Mouse (Mus musculus) spleen, adult 18-20 months (tissue): Measurements from ENCODE around the gene Crhr2.

Experiments
- DNase-seq, 2 experiments: peaks; one replicate each; pipeline ENCODE4 v3.0.0; 2022; ENCODE audit warnings: mixed read lengths in 2 of 2

The Crhr2 gene

DNA sequence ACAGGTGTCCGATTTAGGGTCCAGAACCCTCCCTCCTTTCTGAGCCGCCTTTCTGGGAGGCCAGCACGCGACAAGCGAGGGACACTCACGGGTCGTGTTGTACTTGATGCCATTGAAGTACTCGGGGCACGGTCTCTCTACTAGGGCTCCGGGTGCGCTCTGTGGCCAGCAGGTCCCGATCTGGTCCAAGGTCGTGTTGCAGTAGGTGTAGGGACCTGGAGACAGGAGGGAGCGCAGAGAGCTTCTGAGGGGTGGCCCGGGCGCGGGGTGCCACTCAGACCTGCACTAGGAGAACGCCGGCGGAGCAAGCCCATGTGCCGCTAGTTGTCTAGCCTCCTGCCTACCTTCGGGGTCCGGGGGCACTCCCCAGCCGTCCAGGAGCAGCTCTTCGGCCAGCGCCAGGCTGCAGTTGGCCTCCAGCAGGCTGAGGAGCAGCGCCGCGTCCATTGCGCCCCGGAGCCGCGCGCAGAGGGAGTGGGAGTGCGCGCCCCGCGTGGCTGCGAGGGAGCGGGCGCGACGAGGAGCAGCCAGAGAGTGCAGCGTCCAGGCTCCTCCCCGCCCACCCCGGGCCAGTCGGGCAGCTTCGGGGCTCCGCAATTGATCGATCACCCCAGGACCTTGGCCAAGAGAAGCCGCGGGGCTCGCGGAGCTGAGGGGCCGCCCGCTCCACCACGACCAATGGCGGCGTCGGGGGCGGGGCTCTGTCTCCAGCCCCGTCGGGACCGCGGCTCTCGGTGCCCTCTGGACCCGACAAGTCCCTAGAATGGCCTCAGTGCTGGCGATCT is 15.3 kb downstream of the Crhr2 start:
- DNase-seq = no peak

DNA sequence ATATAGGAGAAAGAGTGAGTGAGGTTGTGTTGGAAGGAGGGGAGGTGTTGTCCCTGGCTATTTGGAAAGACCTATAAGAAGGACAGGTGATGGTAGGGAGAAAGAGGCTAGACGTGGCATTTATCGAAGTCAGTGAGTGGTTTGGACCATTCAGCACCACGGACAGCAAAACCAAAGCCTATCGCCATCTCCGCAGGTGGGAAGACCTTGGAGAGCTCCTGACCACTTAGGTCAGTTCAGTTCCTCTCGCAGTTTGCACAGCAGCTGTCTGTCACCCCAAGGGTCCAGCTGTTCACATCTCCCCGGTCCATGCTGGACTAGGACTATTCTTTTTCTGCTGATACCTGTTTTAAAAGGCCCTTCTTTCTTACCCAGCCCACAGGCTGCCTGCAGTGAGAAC is 24.5 kb downstream of the Crhr2 start:
- DNase-seq = no peak

DNA sequence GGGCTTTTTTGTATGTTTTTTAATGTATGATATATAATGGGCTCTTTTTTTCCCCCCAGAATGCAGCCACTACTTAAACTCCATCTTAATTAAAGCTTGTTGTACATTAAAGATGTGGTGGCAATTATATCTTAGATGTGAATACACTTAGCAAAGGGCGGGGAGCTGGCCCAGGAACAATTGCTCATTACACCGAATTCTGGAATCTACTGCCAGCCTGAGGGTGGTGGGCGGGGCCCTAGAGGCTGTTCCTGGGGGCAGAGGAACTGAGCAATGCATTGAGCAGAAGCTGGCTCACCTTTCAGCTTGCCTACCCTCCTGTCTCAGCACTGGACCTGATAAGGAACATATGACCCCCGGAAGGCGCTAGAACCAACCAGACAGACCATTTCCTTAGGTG is 34.2 kb downstream of the Crhr2 start:
- no peak for DNase-seq

DNA sequence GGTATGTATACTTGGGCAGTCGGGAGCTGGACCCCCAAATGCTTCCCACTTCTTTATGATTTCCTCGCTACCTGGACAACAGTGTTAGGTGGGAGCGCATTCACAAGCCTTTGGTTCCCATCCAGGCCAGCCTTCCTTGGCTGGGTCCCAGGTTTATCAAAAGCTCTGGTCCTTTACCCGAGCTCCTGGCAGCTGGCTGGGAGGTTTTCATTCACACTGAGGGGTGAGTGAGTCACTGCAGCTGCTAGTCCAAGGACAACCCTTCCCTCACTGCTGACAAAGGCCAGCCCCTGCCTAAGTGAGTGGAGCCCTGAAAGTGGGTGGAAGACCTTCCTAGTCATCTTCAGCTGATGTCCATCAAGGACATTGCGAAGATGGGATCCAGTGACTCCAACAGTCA is 34.8 kb downstream of the Crhr2 start:
- DNase-seq = no peak

DNA sequence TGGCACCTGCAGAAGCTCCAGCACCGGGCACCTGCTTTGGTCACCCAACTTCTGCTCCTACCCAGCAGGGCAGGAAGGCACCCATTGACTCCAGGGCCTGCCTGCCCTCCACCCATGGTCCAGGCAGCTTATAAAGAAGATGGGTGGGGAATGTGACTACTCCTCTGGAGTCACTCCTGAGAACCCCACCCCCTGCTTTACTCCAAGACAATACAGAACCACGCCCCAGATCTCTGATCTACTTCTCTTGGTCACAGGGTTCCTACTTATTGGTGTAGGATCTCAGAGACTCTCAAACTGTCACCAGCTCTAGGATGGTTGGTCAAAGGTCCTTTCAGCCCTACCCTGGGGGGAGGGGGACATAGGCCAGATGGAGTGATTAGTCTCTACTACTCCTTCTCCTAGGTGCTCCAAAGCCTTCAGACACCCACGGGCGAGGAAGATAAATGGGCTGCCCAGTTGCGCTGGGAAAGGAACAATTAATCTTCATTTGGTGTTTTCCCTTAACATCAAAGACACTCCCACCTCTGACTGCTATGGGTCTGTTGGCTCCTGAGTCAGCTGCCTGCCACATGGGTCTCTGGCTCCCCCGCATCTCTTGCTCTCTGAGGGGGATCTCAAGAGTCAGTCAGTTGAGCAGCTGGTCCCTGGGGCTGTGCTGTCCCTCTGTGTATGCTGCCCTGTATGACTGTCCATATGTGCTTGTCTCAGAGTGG is 39.2 kb downstream of the Crhr2 start:
- DNase-seq = no peak

DNA sequence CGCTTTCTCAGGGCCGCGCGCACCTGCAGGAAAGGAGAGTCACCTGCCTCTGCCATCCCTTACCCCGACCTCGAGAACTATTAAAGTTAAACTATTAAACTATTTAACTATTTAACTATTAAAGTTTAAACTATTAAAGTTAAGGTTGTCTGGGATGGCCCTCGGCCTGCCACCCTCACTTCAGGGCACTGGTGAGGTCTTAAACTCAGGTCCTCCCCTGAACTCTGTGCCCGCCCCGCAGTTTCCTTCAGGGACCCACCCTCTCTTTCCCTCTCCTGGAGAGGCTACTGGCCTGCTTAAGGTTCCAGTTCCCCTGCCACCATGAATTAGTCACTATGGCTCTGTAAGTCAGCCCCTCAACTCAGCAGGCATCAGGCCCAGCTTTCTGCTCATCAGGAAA is 41.4 kb downstream of the Crhr2 start:
- DNase-seq = no peak

DNA sequence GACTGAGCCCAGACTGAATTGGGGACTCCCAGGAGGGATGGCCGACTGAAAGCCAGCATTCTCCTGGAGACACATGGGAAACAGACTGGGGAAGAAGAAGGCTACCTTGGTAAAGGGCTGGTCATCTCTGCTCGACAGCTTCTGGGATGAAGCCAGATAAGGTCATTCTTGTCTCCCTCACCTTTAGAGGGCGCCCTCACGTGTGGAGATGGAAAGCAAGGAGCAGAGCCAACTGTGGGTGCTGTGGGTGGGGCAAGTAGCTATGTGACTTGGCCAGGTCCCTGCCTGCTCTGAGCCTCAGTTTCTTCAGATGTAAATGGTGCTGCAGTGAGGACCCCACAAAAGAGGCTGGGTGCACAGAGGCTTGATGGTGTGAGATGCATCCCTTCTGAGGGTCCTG is 42.2 kb downstream of the Crhr2 start:
- peak in 1 of 2 experiments; percentile 6 for DNase-seq

DNA sequence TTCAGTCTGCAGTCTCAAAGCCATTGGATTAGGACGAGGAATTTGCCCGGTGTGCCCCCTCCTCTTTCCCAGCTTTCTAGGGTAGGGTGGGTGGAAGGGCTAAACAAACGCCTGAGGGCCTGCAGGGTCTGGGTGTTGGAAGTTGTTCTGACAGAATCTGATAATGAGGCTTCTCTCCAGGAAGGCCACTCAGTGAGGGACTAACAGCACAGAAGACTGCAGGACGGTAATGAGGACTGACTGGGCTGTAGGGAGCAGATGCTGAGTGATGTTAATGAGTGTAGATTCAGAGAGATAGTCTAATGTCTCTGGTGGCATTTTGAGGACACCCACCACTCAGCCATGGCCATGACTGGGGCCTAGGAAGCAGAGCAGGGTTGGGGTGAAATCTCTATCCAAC is 45.5 kb downstream of the Crhr2 start:
- no peak for DNase-seq

DNA sequence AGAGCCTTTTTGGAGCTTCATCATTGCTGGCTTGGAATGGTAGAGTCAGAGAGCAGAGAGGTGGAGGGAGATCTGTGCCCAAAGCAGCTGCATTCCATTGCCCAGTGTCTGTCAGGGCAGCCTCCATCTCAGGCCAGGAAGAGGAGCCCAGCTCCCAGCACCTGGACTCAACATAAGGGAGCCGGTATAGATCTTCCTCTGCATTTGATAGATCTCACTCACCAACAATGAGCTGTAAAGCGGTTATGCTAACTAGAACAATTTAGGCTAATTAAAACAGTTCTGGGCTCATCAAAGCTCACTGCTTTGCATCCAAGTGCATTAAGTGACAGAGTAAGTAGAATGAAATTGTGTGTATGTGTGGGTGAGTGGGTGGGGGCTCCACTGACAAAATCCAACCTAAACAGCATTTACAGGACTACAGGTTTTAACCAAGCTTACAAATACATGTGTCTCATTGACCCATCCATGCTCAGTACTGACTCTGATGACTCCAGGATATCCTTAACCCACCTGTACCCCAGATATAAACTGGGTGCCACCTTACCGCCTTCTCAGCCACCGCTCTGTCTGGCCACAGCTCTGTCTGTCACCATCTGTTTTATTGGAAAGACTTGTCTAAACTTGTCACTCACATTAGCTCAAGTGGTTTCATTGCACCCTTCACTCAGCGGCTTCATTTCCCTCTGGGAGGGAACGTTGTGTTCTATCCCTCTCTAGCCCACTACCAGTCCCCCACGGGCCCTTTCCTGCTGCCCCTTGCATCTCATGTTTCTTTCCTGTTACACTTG is 50.4 kb downstream of the Crhr2 start:
- no peak for DNase-seq

DNA sequence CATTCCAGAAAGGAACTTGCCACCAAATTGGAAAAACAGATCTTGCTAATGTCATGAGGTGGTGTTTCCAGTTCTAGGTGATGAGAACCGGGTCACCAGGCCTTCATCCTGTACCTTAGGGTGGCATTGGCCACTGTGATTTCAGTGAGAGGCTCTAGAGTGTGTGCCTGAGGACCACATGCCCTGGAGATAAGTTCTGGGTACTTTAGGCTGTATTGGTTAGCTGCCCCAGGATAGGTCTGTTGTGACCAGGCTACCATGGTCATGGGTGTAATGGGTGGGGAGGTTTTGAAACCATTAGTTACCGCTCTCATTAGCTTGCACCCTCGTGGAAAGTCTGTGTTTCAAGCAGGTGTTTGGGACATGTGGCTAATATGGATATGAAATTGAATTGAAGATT is 51.4 kb downstream of the Crhr2 start:
- DNase-seq = no peak

DNA sequence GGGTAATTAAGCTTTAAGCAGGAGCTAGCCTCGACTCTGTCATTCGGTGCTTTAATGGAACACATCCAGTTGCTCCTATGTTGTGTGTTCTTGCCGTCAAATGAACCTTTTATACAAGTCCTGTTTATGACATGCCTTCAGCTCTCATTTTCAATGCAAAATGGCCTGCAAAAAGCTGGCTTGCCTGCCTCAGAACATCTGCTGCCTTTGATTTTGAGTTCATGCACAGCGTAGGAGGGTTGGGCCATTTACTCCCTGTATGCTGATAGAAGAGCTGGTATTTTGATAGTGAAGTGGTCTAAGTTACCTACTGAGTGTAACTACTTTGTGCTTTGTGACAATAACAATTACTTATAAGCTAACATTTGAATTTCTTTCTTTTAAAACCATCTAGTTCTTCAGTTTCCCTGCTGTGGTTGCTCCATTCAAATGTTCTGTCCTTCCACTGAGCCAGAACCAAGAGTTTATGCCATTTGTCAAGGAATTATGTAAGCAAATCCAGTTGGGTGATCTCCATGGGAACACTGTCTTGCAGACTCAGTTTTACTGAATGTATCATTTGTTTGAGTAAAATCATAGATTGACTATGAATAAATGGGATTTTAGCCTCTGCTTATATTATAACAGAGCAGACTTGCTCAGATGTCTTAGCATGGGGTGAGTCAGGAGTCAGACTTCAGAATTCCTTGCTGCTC is 56.1 kb downstream of the Crhr2 start:
- DNase-seq = no peak

DNA sequence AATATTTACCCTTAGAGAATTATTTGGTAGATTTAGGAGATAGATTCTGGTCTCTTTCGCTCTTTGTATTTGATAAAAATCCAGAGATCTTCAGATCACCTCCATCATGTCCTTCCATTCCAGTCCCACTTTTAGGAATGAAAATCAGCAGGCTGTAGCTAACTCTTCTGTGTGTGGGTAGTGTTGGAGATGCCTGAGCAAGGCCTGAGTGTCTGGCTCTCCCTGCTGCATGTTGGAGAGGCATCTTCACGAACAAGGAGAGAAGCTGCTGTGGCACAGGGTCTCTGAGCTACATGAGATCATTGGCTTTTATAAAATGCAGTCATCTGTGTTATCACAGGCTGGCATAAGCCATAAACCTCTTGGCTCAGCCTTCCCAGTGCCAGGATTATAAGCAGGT is 66.9 kb downstream of the Crhr2 start:
- DNase-seq = no peak

DNA sequence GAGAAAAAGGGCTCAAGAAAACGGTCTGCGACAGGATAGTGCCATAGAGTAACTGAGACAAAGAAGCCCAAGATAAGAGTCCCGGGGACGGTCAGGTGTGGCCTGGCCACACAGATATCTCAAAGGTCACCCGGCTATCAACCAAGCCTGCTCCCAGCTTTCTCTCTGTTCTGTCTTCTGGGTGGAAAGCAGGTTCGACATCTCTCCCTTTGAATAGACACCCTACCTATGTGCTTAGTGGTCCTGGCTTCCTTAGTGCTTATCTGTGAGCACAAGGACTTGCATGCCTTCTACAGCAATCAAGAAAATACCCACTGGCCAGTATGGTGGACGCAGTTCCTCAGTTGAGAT is 68.4 kb downstream of the Crhr2 start:
- DNase-seq = no peak

DNA sequence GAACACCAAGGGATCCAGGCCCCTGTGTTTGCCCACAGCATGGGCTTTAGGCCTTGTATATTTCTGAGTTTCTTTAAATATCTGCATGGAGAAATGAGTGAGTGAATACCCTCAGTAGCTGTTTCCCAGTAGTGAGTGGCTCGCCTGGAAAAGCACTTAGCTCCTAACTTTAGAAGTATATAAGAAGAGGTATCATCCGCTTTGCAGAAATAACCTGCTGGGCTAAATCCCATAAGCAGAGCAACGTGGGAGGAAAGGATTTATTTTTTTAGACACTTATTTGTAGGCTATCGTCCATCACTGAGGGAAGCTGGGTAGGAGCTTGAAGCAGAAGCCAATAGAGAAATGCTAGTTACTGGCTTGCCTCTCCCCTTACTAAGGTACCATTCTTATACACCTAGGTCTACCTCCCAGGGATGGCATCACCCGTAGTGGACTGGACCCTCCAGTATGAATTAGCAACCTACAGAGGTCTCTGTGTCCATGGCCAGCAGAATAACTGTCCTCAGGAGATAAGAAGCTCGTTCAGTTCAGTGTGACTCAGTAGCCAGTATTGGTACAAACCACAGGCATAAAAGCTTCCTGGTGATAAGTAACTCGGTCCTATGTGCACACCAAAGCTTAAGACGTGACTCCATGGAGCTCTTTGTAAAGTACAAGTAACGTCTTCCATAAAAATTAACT is 68.9 kb downstream of the Crhr2 start:
- no peak for DNase-seq

DNA sequence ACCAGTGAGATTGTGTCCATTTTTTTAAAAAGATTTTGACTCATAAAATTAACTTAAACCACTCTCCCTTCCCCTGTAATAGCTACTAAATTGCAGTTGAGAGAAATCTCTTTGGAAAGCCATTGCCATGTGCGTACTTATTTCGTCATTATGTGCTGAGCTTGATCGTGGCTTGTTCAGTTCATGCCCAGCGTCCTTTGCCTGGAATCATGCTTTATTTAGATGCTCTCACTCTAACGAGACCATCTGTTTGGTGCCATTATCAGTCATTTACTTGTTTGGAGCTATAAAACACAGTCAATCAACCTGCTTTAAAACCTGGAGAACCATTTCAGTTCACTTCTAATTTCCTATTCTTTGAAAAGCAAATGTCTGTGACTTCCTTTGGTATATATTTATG is 70.6 kb downstream of the Crhr2 start:
- no peak for DNase-seq

DNA sequence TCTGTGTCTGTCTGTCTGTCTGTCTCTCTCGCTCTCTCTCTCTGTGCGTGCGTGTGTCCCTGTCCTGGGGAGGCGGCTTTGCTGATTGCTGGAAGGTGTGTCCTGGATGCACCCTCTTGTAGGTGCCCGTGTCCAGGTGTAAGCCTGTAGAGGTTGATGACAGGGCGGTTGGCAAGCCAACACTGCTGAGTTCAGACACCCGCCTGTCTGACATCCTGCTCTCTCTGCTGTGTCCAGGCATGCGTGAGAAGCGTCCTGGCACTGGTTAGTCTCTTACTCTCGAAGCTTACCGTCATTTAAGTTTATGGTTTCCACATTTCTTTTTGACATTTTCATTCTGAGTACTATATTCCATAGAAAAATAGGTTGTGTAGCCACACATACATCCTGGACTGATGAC is 71.5 kb downstream of the Crhr2 start:
- DNase-seq = no peak

DNA sequence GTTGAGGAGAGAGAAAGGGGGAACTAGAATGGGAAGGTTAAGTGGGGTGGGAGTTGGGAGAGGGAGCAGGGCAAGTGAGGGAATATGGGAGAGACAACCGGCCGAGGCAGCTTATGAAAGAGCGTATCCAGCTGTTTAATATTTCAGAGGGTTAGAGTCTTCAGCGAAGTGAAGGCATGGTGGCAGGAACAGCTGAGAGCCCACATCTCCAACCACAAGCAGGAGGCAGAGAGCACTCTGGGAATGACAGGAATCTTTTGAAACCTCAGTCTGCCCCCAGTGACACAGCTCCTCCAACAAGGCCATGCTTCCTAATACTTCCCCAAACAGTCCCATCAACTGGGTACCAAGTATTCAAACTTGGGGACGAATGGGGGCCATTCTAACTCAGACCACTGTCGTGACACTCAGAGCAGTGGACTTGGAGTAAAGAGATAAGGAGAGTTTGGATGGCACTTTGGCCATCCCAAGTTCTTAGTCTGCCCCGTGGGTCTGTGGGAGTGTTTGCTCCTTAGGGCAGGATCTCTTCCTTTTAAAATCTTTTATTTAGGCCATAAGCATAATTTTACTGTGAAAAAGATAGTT is 72.5 kb downstream of the Crhr2 start:
- no peak for DNase-seq

DNA sequence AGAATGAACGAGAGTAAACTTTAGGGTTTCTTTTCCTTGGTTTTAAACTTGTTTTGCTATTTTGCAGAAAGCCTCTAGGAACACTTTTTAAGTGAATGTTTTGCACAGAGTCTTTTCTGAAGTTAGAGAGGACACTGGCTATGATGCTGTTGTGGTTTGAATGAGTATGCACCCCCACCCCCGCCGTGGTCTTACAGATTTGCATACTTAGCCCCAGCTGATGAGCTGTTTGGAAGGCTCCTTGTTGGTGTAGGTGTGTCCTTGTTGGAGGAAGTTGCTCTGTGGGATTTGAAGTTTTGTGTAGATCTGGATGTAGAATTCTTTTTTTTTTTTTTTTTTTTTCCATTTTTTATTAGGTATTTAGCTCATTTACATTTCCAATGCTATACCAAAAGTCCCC is 75.4 kb downstream of the Crhr2 start:
- DNase-seq = no peak

DNA sequence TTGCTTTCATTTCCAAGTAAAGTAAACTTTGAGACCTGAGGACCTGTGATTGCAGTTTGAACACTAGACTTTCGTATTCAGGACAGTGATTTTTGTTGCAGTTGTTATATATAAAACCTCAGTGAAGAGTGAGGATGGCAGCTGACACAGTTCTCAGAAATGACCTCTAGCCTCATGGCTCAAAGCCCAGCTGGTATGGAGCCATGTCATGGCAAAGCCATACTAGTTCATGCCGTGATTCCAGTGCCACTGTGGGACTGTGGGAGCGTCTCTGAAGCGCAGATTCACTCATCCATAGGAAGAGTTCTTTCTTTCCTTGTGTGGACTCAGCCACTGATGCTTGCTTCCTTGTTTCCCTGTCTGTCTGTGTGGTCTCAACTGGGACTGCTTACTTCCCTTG is 78.3 kb downstream of the Crhr2 start:
- DNase-seq = no peak

DNA sequence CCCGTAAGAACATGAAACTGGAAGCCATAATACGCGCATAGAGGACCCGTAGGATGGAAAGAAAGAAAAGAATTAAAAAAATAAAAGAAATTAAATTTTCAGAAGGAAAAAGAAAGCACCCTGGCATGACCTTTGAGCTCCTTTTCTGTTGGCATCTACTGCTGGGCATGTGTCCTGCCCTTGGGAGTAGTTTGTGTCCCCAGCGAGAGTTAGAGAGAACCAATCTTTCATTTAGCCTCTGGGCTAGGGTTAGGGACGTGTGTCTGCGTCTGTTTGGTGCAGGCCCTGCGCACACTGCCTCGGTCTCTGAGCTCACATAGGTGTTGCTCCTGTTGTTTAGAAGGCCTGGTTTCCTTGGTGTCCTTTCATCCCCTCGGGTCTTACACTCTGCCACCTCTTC is 83.6 kb downstream of the Crhr2 start:
- DNase-seq = no peak

DNA sequence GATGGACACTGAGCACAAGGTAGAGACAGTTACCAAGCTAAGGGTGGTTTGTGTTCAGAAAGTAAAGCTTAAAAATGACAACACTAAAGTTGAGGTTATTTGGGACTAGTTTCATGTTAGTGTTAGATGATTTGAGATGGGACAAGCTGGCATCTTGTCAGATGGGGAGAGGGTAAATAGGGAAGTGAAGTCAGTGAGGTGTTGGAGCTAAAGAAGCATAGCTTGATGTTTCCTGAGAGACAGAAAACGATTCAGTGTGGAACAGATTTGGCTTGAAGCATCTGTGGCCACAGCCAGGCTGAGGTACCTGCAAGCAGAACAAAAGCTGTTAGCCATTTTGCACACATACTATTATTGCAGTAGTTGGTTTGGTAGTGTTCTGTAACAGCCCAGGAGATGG is 87.5 kb downstream of the Crhr2 start:
- DNase-seq = peak in 1 of 2 experiments; percentile 3

DNA sequence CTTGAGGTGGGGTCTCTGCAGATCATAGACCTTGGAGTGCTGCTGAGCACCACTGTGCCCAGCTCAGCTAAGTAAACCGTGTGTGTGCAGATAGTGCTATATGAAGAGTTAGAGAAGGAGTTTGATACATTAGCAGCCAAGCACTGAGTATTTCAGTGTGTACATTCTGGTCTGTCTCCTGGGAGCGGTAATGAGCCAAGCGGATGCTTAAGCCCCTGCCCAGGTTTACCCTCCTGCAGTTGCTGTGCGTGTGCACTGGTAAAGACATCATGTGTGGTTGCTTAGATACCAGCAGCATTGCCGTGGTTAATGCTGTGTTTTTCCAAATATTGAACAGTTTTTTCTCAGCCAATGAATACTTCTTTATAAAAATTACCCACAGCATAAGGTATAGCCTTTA is 88.3 kb downstream of the Crhr2 start:
- DNase-seq = no peak
